Mouse (Mus musculus): Measurements from ENCODE around the gene Hist2h2ab. TPM values are rescaled to one million over a fixed set of nuclear protein-coding genes. Genes with fewer than 3 reads are reported as not detected.
"Not testable (repeated sequence)": the region's sequence is repeated elsewhere in the genome, so short reads cannot be mapped to it uniquely, and the experiment has no call there.

Hist2h2ab gene
- polyA plus RNA-seq (2015; fragmentation: Nextera tagmentation; extraction: Ambion mirVana), result 1.1 and 1.4 TPM in 2 replicates

- Histone ChIP-seq H3K36me3 (no peaks in the 10 kb centered on the region), H3K9ac (peak within 1 kb of the TSS; percentile 90), H3K4me2 (peak within 1 kb of the TSS; percentile 89), H3K4me1 (peaks cover 27% of the 10 kb centered on the region), H3K27me3 (no peaks in the 10 kb centered on the region), H3K9me3 (no peaks in the 10 kb centered on the region), H3K27ac (peak within 1 kb of the TSS; percentile 97), H3K4me3 (peak within 1 kb of the TSS; percentile 55)
- ATAC-seq (ENCODE audit: borderline replicate concordance, extremely low read depth, low FRiP score, low TSS enrichment), result peak; percentile 83
- WGBS, result under 1% methylated on average over 37 of the region's 37 CpGs
Measured at GRCm38 (mm10) chr3:96219661-96220130, at the start of gene Hist2h2ab, which contains the start of gene Bola1. TSS of gene Hist2h2ab (plus strand) at chr3:96219865. TSS of gene Bola1 (minus strand) at chr3:96219709.

- Histone ChIP-seq H3K36me3 (peaks cover 14% of the 10 kb centered on the region), H3K4me2 (no peak overlapping the region), H3K27ac (no peak overlapping the region), H3K27me3 (no peaks in the 10 kb centered on the region), H3K9me3 (no peaks in the 10 kb centered on the region), H3K4me3 (no peak overlapping the region), H3K9ac (no peak overlapping the region), H3K4me1 (peaks cover 36% of the 10 kb centered on the region)
- WGBS, result 87% methylated on average over 4 of the region's 4 CpGs
- ATAC-seq (ENCODE audit: borderline replicate concordance, extremely low read depth, low FRiP score, low TSS enrichment), result no peak
Measured at GRCm38 (mm10) chr3:96170276-96170675, 49.4 kb upstream of the Hist2h2ab start.

- H3K36me3 ChIP-seq, result peaks cover 17% of the 10 kb centered on the region
- peak overlapping the region; percentile 97 for H3K4me3 ChIP-seq
- peak overlapping the region; percentile 98 for H3K27ac ChIP-seq
- H3K4me1 ChIP-seq, result peaks cover 37% of the 10 kb centered on the region
- no peaks in the 10 kb centered on the region for H3K27me3 ChIP-seq
- H3K9ac ChIP-seq, result peak overlapping the region; percentile 76
- WGBS, result 40% methylated on average over 10 of the region's 10 CpGs
- ATAC-seq (ENCODE audit: borderline replicate concordance, extremely low read depth, low FRiP score, low TSS enrichment), result no peak
- H3K9me3 ChIP-seq, result no peaks in the 10 kb centered on the region
- peak overlapping the region; percentile 85 for H3K4me2 ChIP-seq
Measured at GRCm38 (mm10) chr3:96170976-96171545, 48.6 kb upstream of the Hist2h2ab start.

- ATAC-seq (ENCODE audit: borderline replicate concordance, extremely low read depth, low FRiP score, low TSS enrichment), result peak; percentile 24; the same call in 1 of the 2 replicates
- H3K9ac ChIP-seq, result peak overlapping the region; percentile 76
- peaks cover 37% of the 10 kb centered on the region for H3K4me1 ChIP-seq
- peak overlapping the region; percentile 85 for H3K4me2 ChIP-seq
- no peaks in the 10 kb centered on the region for H3K27me3 ChIP-seq
- H3K9me3 ChIP-seq, result no peaks in the 10 kb centered on the region
- H3K4me3 ChIP-seq, result peak overlapping the region; percentile 97
- peak overlapping the region; percentile 98 for H3K27ac ChIP-seq
- WGBS, result 10% methylated on average over 18 of the region's 18 CpGs
- H3K36me3 ChIP-seq, result peaks cover 23% of the 10 kb centered on the region
Measured at GRCm38 (mm10) chr3:96171583-96172196, 48.0 kb upstream of the Hist2h2ab start.

- Histone ChIP-seq H3K36me3 (peaks cover 28% of the 10 kb centered on the region), H3K27ac (peak within 1 kb of the TSS; percentile 98), H3K4me1 (peaks cover 37% of the 10 kb centered on the region), H3K9ac (peak within 1 kb of the TSS; percentile 85), H3K27me3 (no peaks in the 10 kb centered on the region), H3K4me2 (peak within 1 kb of the TSS; percentile 85), H3K4me3 (peak within 1 kb of the TSS; percentile 97), H3K9me3 (no peaks in the 10 kb centered on the region)
- peak; percentile 93 for ATAC-seq (ENCODE audit: borderline replicate concordance, extremely low read depth, low FRiP score, low TSS enrichment)
- WGBS, result under 1% methylated on average over 51 of the region's 58 CpGs
Measured at GRCm38 (mm10) chr3:96172197-96173178, 47.2 kb upstream of the Hist2h2ab start, which contains the start of gene Sf3b4. TSS of gene Sf3b4 (plus strand) at chr3:96172332.

- 30% methylated on average over 7 of the region's 7 CpGs for WGBS
- Histone ChIP-seq H3K9ac (peak overlapping the region; percentile 85), H3K27ac (no peak overlapping the region), H3K36me3 (peaks cover 34% of the 10 kb centered on the region), H3K4me2 (peak overlapping the region; percentile 85), H3K4me3 (peak overlapping the region; percentile 97), H3K27me3 (no peaks in the 10 kb centered on the region), H3K9me3 (no peaks in the 10 kb centered on the region), H3K4me1 (peaks cover 37% of the 10 kb centered on the region)
- ATAC-seq (ENCODE audit: borderline replicate concordance, extremely low read depth, low FRiP score, low TSS enrichment), result no peak
Measured at GRCm38 (mm10) chr3:96173185-96173584, 46.5 kb upstream of the Hist2h2ab start.

GRCm38 (mm10) chr3:96174042-96174441 lies 45.6 kb upstream of the Hist2h2ab start:
- not testable (repeated sequence) for H3K27me3 ChIP-seq; H3K27ac ChIP-seq; H3K9me3 ChIP-seq; ATAC-seq (ENCODE audit: borderline replicate concordance, extremely low read depth, low FRiP score, low TSS enrichment); H3K9ac ChIP-seq; H3K4me3 ChIP-seq
- WGBS, result 77% methylated on average over 4 of the region's 4 CpGs
- peaks cover 37% of the 10 kb centered on the region for H3K4me1 ChIP-seq
- H3K36me3 ChIP-seq, result peaks cover 38% of the 10 kb centered on the region
- H3K4me2 ChIP-seq, result peak overlapping the region; percentile 85

- no peak overlapping the region for H3K9ac ChIP-seq
- peaks cover 38% of the 10 kb centered on the region for H3K36me3 ChIP-seq
- no peak overlapping the region for H3K4me3 ChIP-seq
- no peaks in the 10 kb centered on the region for H3K9me3 ChIP-seq
- ATAC-seq (ENCODE audit: borderline replicate concordance, extremely low read depth, low FRiP score, low TSS enrichment), result no peak
- peaks cover 36% of the 10 kb centered on the region for H3K4me1 ChIP-seq
- 94% methylated on average over 6 of the region's 6 CpGs for WGBS
- H3K27me3 ChIP-seq, result no peaks in the 10 kb centered on the region
- H3K27ac ChIP-seq, result no peak overlapping the region
- no peak overlapping the region for H3K4me2 ChIP-seq
Measured at GRCm38 (mm10) chr3:96175251-96175650, 44.4 kb upstream of the Hist2h2ab start.

- H3K27ac ChIP-seq, result no peak overlapping the region
- H3K27me3 ChIP-seq, result no peaks in the 10 kb centered on the region
- H3K4me2 ChIP-seq, result no peak overlapping the region
- no peak for ATAC-seq (ENCODE audit: borderline replicate concordance, extremely low read depth, low FRiP score, low TSS enrichment)
- 91% methylated on average over 4 of the region's 4 CpGs for WGBS
- no peaks in the 10 kb centered on the region for H3K9me3 ChIP-seq
- no peak overlapping the region for H3K4me3 ChIP-seq
- H3K36me3 ChIP-seq, result peaks cover 38% of the 10 kb centered on the region
- peaks cover 35% of the 10 kb centered on the region for H3K4me1 ChIP-seq
- H3K9ac ChIP-seq, result no peak overlapping the region
Measured at GRCm38 (mm10) chr3:96178427-96178826, 41.2 kb upstream of the Hist2h2ab start.

GRCm38 (mm10) chr3:96178902-96179301 lies 40.8 kb upstream of the Hist2h2ab start:
- peaks cover 38% of the 10 kb centered on the region for H3K36me3 ChIP-seq
- WGBS, result 84% methylated on average over 2 of the region's 2 CpGs
- no peak overlapping the region for H3K27ac ChIP-seq

GRCm38 (mm10) chr3:96179531-96179930 lies 40.1 kb upstream of the Hist2h2ab start:
- WGBS, result 50% methylated on average over 4 of the region's 4 CpGs
- no peak overlapping the region for H3K27ac ChIP-seq
- H3K4me1 ChIP-seq, result peaks cover 25% of the 10 kb centered on the region
- no peak overlapping the region for H3K4me2 ChIP-seq
- no peak overlapping the region for H3K9ac ChIP-seq
- no peak for ATAC-seq (ENCODE audit: borderline replicate concordance, extremely low read depth, low FRiP score, low TSS enrichment)
- H3K27me3 ChIP-seq, result no peaks in the 10 kb centered on the region
- H3K9me3 ChIP-seq, result no peaks in the 10 kb centered on the region
- H3K4me3 ChIP-seq, result no peak overlapping the region
- peaks cover 31% of the 10 kb centered on the region for H3K36me3 ChIP-seq

More at GRCm38 (mm10) chr3:96178902-96179301, 40.8 kb upstream of the Hist2h2ab start:
- H3K9me3 ChIP-seq, result no peaks in the 10 kb centered on the region
- H3K4me1 ChIP-seq, result peaks cover 31% of the 10 kb centered on the region
- no peak for ATAC-seq (ENCODE audit: borderline replicate concordance, extremely low read depth, low FRiP score, low TSS enrichment)
- no peak overlapping the region for H3K4me2 ChIP-seq
- no peaks in the 10 kb centered on the region for H3K27me3 ChIP-seq
- H3K9ac ChIP-seq, result no peak overlapping the region
- no peak overlapping the region for H3K4me3 ChIP-seq

Data from lung, embryonic 15.5 days (tissue).